Mouse (Mus musculus): ENCODE data around the gene Mctp2.

DNA sequence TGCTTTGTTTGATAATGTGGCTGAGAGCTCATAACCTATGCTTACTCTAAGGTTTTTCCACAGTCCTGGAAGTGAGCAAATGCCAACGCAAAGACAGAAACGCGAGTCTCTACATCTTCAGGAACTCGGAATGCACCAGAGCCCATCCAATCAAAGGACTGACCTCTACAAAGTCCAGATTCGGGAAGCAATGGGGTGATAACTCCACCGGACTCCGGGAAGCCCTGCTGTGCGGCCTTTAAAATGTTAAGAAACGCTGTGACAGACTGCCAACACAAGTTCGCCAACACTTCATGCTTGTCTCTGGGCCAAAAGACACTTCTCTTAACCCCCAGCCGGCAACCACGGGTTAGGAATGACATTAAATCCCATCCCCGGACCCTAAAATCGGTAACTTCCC is 437 bp downstream of the Mctp2 start:
- TF ChIP-seq CTCF (IDR thresholded peaks at IDR 0.05; ENCODE audit: extremely low read depth, insufficient read depth, insufficient read length, insufficient replicate concordance), result no peak
- no peak for TF ChIP-seq POLR2A (IDR thresholded peaks at IDR 0.05; ENCODE audit: low read depth, low read length)
